Mouse (Mus musculus) hindbrain, embryonic 15.5 days (tissue): Measurements from ENCODE around the gene Hmgn2. TPM values are rescaled to one million over a fixed set of nuclear protein-coding genes. Genes with fewer than 3 reads are reported as not detected.
"Not testable (repeated sequence)": the region's sequence is repeated elsewhere in the genome, so short reads cannot be mapped to it uniquely, and the experiment has no call there.

Experiments
- ATAC-seq: fragments of 200-750 bp; cut with Nextera tagmentation; 2 replicates; pipeline ENCODE4 v1.8.0; 2017; ENCODE audit warnings: low read depth, moderate number of reproducible peaks, moderate TSS enrichment; ENCODE audit not compliant: low FRiP score
- H3K27ac ChIP-seq: fragments of 300-500 bp; sonication (generic); replicated peaks from 2 replicates; pipeline ENCODE4 v1.5.1; 2015; ENCODE audit warnings: mild to moderate bottlenecking, inconsistent platforms
- H3K27me3 ChIP-seq: fragments of 300-500 bp; sonication (generic); 2 replicates; pipeline ENCODE4 v1.6.1; 2015; ENCODE audit warnings: control low read depth, inconsistent platforms
- H3K36me3 ChIP-seq: fragments of 300-500 bp; sonication (generic); 2 replicates; pipeline ENCODE4 v1.6.1; 2015; ENCODE audit warnings: control low read depth, inconsistent platforms
- H3K4me1 ChIP-seq: fragments of 300-500 bp; sonication (generic); replicated peaks from 2 replicates; pipeline ENCODE4 v1.6.1; 2015; ENCODE audit warnings: control low read depth, inconsistent platforms
- H3K4me2 ChIP-seq: fragments of 300-500 bp; sonication (generic); 2 replicates; pipeline ENCODE4 v1.6.1; 2015; ENCODE audit warnings: moderate library complexity, mild to moderate bottlenecking, inconsistent platforms
- H3K4me3 ChIP-seq: fragments of 300-500 bp; sonication (generic); 2 replicates; pipeline ENCODE4 v1.5.1; 2015; ENCODE audit warnings: mild to moderate bottlenecking, inconsistent platforms
- H3K9ac ChIP-seq: fragments of 300-500 bp; sonication (generic); 2 replicates; pipeline ENCODE4 v1.6.1; 2015; ENCODE audit warnings: inconsistent platforms
- H3K9me3 ChIP-seq: fragments of 300-500 bp; sonication (generic); 2 replicates; pipeline ENCODE4 v1.6.1; 2016; ENCODE audit warnings: control low read depth, inconsistent platforms
- WGBS: fragments of 180-500 bp; shearing (Covaris S2); methylation state at CpG from one replicate; pipeline ENCODE4 v1.1.7; 2015; 5-methylcytosine and 5-hydroxymethylcytosine counted together
- polyA plus RNA-seq: library from polyadenylated mRNA; unstranded; fragments of >200 nt; fragmentation: Nextera tagmentation; extraction: Ambion mirVana; gene quantifications from 2 replicates; pipeline ENCODE4 v1.2.1, GENCODE M21; 2015

The Hmgn2 gene
- polyA plus RNA-seq, 1 experiment from 2014 or later, result 1,026 TPM

- no peak for ATAC-seq
- Histone ChIP-seq H3K36me3 (no peaks in the 10 kb centered on the region), H3K9me3 (no peaks in the 10 kb centered on the region), H3K27ac (no peak overlapping the region), H3K4me2 (no peak overlapping the region), H3K4me3 (no peak overlapping the region), H3K9ac (no peak overlapping the region), H3K4me1 (no peaks in the 10 kb centered on the region), H3K27me3 (no peaks in the 10 kb centered on the region)
- WGBS, result 87% methylated on average over 13 of the region's 13 CpGs
These were observed 27.8 kb downstream of the Hmgn2 start for GRCm38 (mm10) chr4:133940386-133941260.

DNA sequence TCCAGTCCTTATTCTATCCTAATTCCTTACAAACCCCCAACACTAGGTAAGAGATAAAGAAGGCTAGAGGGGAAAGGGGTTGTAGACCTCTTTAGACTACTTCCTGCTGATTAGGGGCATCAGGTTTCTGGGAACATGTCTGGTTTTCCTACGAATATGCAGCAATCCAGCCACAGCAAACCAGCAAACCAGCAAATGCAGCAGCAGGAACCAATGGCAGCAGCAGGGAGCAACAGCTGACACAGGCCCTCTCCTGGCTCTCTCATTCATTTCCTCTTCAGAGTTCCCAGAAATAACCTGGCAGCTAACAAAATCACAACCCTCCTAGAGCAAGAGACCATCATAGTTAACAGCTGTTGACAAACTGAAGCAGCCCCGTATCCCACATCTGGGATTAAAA lies 30.4 kb downstream of the Hmgn2 start:
- Histone ChIP-seq H3K36me3 (no peaks in the 10 kb centered on the region), H3K4me3 (no peak overlapping the region), H3K27ac (no peak overlapping the region), H3K4me1 (no peaks in the 10 kb centered on the region), H3K9me3 (no peaks in the 10 kb centered on the region), H3K4me2 (no peak overlapping the region), H3K27me3 (no peaks in the 10 kb centered on the region), H3K9ac (no peak overlapping the region)
- WGBS, result 68% methylated on average over 2 of the region's 2 CpGs
- ATAC-seq, result no peak

- no peaks in the 10 kb centered on the region for H3K9me3 ChIP-seq
- no peak overlapping the region for H3K4me3 ChIP-seq
- 80% methylated on average over 3 of the region's 3 CpGs for WGBS
- no peaks in the 10 kb centered on the region for H3K27me3 ChIP-seq
- no peaks in the 10 kb centered on the region for H3K36me3 ChIP-seq
- no peak for ATAC-seq
- no peak overlapping the region for H3K4me2 ChIP-seq
- H3K9ac ChIP-seq, result no peak overlapping the region
- H3K4me1 ChIP-seq, result no peaks in the 10 kb centered on the region
- H3K27ac ChIP-seq, result no peak overlapping the region
These were observed 36.7 kb downstream of the Hmgn2 start for GRCm38 (mm10) chr4:133931785-133932184.

DNA sequence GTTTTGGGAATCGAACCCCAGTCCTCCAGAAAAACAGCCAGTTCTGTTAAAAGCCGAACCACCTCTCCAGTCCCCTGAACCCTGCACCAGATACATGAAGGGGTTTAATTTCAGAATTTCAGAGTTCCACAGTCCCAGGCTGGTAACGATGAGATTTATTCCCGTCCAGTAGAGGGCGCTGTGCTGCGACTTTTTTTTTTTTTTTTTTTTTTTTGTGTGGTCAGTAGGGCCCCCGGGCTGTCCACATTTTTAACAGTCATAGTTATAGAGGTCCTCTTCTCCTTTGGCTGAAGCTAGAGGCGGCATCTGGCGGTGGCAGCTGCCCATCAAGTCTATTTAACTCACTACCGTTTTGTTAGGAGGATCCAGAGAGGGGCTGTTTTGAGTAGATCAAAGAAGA lies 37.1 kb downstream of the Hmgn2 start:
- H3K4me3 ChIP-seq, result no peak overlapping the region
- no peak overlapping the region for H3K27ac ChIP-seq
- no peak overlapping the region for H3K9ac ChIP-seq
- no peak overlapping the region for H3K4me2 ChIP-seq
- no peaks in the 10 kb centered on the region for H3K9me3 ChIP-seq
- no peaks in the 10 kb centered on the region for H3K4me1 ChIP-seq
- 16% methylated on average over 10 of the region's 10 CpGs for WGBS
- H3K27me3 ChIP-seq, result no peaks in the 10 kb centered on the region
- ATAC-seq, result no peak
- no peaks in the 10 kb centered on the region for H3K36me3 ChIP-seq

GRCm38 (mm10) chr4:133929278-133929670 lies 39.2 kb downstream of the Hmgn2 start:
- no peak overlapping the region for H3K27ac ChIP-seq
- no peak for ATAC-seq

DNA sequence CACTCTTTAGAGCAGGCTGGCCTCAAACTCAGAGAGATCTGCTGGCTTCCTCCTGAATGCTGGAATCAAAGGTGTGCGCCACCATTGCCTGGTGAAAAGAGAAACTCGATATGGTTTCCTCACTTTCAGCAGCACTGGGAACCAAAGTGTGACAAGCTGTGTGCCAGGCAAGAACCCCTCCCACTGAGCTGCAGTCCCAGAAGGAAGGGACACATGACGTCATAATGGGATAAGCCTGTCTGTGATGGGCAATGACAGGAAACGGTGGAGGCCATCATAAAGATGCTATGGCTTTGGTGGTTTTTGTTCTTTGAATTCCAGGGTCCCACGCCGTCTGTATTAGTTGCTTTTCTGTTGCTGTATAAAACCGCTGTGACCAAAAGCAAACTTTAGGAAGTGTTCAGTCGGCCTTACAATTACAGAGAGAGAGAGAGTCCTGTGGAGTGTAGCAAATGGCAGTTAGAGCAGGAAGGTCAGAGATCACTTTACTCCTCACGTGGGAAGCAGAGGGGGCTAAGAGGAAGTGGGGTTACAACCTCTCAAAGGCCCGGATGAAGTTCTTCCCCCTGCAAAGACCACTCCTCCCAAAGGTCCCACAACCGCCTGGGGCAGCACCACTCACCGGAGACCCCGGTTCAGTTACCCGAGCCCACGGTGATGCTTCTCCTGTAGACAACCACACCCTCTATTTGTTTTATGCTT lies 39.7 kb downstream of the Hmgn2 start:
- no peak overlapping the region for H3K4me2 ChIP-seq
- H3K27me3 ChIP-seq, result no peaks in the 10 kb centered on the region
- 59% methylated on average over 15 of the region's 15 CpGs for WGBS

More at GRCm38 (mm10) chr4:133929278-133929670, 39.2 kb downstream of the Hmgn2 start:
- Histone ChIP-seq H3K36me3 (no peaks in the 10 kb centered on the region), H3K9me3 (no peaks in the 10 kb centered on the region), H3K9ac (no peak overlapping the region), H3K4me2 (no peak overlapping the region), H3K4me1 (no peaks in the 10 kb centered on the region), H3K4me3 (no peak overlapping the region), H3K27me3 (no peaks in the 10 kb centered on the region)
- WGBS, result 37% methylated on average over 7 of the region's 7 CpGs

DNA sequence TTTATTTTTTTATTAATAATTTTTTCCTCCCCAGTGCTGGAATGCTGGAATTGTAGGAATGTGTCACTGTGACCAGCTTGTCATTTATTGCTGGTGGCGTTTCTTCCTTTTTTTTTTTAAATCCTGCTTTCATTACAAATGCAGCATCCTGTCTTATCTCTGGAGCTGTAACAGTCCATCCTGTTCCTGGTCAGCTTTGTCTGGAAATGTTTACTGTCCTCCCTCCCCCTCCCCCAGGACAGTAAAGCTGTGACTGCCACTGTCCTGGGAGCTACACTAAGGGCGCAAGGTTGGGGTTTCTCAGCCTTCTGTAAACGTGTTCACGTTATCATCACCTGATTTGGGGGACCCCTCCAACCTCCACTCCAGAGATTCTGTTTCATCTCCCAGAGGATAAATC lies 43.2 kb downstream of the Hmgn2 start:
- Histone ChIP-seq H3K9me3 (no peaks in the 10 kb centered on the region), H3K9ac (no peak overlapping the region), H3K27ac (no peak overlapping the region), H3K4me2 (no peak overlapping the region), H3K27me3 (no peaks in the 10 kb centered on the region), H3K36me3 (no peaks in the 10 kb centered on the region), H3K4me3 (no peak overlapping the region), H3K4me1 (no peaks in the 10 kb centered on the region)
- 79% methylated on average over 4 of the region's 4 CpGs for WGBS
- no peak for ATAC-seq

More for the DNA sequence above, 39.7 kb downstream of the Hmgn2 start:
- H3K27ac ChIP-seq, result no peak overlapping the region
- H3K4me1 ChIP-seq, result no peaks in the 10 kb centered on the region
- H3K36me3 ChIP-seq, result no peaks in the 10 kb centered on the region
- no peak overlapping the region for H3K4me3 ChIP-seq
- H3K9ac ChIP-seq, result no peak overlapping the region
- H3K9me3 ChIP-seq, result no peaks in the 10 kb centered on the region
- no peak for ATAC-seq

GRCm38 (mm10) chr4:133923743-133924142 lies 44.7 kb downstream of the Hmgn2 start:
- WGBS, result 90% methylated on average over 5 of the region's 5 CpGs
- Histone ChIP-seq H3K4me2 (no peak overlapping the region), H3K27me3 (no peaks in the 10 kb centered on the region), H3K36me3 (no peaks in the 10 kb centered on the region), H3K9me3 (no peaks in the 10 kb centered on the region), H3K4me3 (no peak overlapping the region), H3K9ac (no peak overlapping the region), H3K4me1 (no peaks in the 10 kb centered on the region), H3K27ac (no peak overlapping the region)
- ATAC-seq, result no peak

DNA sequence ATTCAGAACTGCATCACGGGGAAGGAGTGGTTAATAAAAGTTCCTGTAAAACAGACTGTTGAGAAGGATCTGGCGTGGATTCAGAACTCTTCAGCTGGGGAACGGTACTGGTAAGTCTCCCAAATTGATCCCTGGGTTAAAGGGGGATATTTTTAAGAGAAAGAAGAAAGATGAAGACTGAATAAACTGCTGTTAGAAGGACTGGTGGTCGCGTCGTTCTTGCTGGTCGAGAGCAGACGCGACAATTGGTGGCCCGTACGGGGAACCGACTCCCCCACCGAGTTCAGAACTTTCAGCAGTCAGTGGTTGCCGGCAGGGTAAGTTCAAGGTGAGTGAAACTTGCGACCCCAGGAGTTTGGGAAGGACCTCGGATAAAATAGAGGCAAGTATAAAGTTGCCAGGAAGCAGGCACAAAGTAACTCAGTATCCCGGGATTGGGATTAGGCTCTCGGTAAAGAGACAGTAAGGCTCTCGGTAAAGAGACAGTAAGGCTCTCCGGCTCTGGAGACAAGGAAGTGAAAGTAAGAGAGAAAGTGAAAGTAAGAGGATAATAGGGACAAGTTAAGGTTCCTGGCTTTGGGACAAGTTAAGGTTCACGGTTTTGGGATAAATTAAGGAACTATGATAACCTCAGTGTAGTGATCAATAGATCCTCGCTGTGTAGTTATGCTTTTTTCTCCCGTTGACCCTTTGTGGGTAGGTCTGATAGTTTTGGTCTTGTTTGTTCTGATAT lies 50.2 kb downstream of the Hmgn2 start:
- H3K4me1 ChIP-seq, H3K4me3 ChIP-seq, H3K36me3 ChIP-seq, H3K27me3 ChIP-seq, ATAC-seq, H3K9me3 ChIP-seq, H3K9ac ChIP-seq, H3K27ac ChIP-seq, H3K4me2 ChIP-seq: not testable (repeated sequence)
- WGBS, result 91% methylated on average over 22 of the region's 23 CpGs

Other genes starting within 250 kb of the Hmgn2 start
- 30.0 and 31.2 TPM in 2 replicates for gene Arid1a, start 211.9 kb downstream of the Hmgn2 start, polyA plus RNA-seq
- gene Rps6ka1, start 80.9 kb downstream of the Hmgn2 start, polyA plus RNA-seq, result 25.0 and 25.6 TPM in 2 replicates
- 44.0 and 46.0 TPM in 2 replicates for gene Dhdds, start 32.3 kb upstream of the Hmgn2 start, polyA plus RNA-seq
- 0.16 and 0.22 TPM in 2 replicates for gene Lin28a, start 50.2 kb upstream of the Hmgn2 start, polyA plus RNA-seq
- gene Zfp683, start 85.2 kb upstream of the Hmgn2 start, polyA plus RNA-seq, result not detected in 2 replicates
- 4.3 and 4.6 TPM in 2 replicates for gene Crybg2, start 92.2 kb upstream of the Hmgn2 start, polyA plus RNA-seq
- 2.3 and 9.0 TPM in 2 replicates for gene Cd52, start 126.4 kb upstream of the Hmgn2 start, polyA plus RNA-seq
- 17.1 and 21.3 TPM in 2 replicates for gene Ubxn11, start 133.9 kb upstream of the Hmgn2 start, polyA plus RNA-seq
- 425 and 442 TPM in 2 replicates for gene Sh3bgrl3, start 160.1 kb upstream of the Hmgn2 start, polyA plus RNA-seq
- gene Cep85, start 218.5 kb upstream of the Hmgn2 start, polyA plus RNA-seq, result 18.8 and 22.1 TPM in 2 replicates
- not detected in 2 replicates for gene Gm7534, start 234.4 kb upstream of the Hmgn2 start, polyA plus RNA-seq